In genomic region chr9:66730556-66730955, GRCm38 (mm10) we compare ENCODE assay signal across 23 mouse cellular contexts. TPM values are rescaled to one million over a fixed set of nuclear protein-coding genes. Genes with fewer than 3 reads are reported as not detected.
DNase-seq lines count a peak whose midpoint lies in the region; ATAC-seq and TF ChIP-seq lines count a peak whose summit lies in the region.
"Had no signal": no experiment of that assay in that cellular context is flagged by ENCODE, and none has a peak within 500 bp of the region (broad histone marks: within the 10 kb centered on the region; RNA-seq: fewer than 3 reads in every experiment).

No protein-coding gene starts in this region.

- no peak for ATAC-seq in embryonic facial prominence, embryonic 14.5 days (ENCODE audit: low read depth)
- ATAC-seq in stomach, embryonic 15.5 days (ENCODE audit: insufficient read depth, low FRiP score, low read depth), result no peak
- no peak for ATAC-seq in intestine, embryonic 15.5 days
- ATAC-seq: activated CD4-positive, CD25-positive, alpha-beta regulatory T cell, adult 4 months; forebrain, embryonic 15.5 days; hindbrain, postnatal 0 days had no signal

- 40% methylated on average over 3 of the region's 3 CpGs for WGBS in embryonic facial prominence, embryonic 14.5 days
- WGBS in embryonic facial prominence, embryonic 10.5 days, result 54% methylated on average over 3 of the region's 3 CpGs
- WGBS in stomach, embryonic 15.5 days, result 54% methylated on average over 3 of the region's 3 CpGs
- WGBS in intestine, embryonic 15.5 days, result 72% methylated on average over 3 of the region's 3 CpGs

- TF ChIP-seq CTCF in layer of hippocampus, adult 2 months (conservative IDR thresholded peaks at IDR 0.05), result no peak

- no peak overlapping the region for H3K4me2 ChIP-seq in embryonic facial prominence, embryonic 14.5 days (ENCODE audit: low read depth, low read length)
- H3K4me2 ChIP-seq in stomach, embryonic 15.5 days, result no peak overlapping the region
- H3K4me2 ChIP-seq in intestine, embryonic 15.5 days (replicated peaks), result no peak overlapping the region
- H3K4me2 ChIP-seq: embryonic facial prominence, embryonic 13.5 days; forebrain, embryonic 15.5 days; heart, embryonic 13.5 days; hindbrain, embryonic 14.5 days had no signal

- H3K36me3 ChIP-seq in embryonic facial prominence, embryonic 14.5 days (ENCODE audit: control insufficient read depth, insufficient read depth, low read length), result no peaks in the 10 kb centered on the region
- H3K36me3 ChIP-seq in embryonic facial prominence, embryonic 10.5 days (replicated peaks), result no peaks in the 10 kb centered on the region
- no peaks in the 10 kb centered on the region for H3K36me3 ChIP-seq in stomach, embryonic 15.5 days
- H3K36me3 ChIP-seq in intestine, embryonic 15.5 days, result no peaks in the 10 kb centered on the region
- H3K36me3 ChIP-seq: embryonic facial prominence, embryonic 13.5 days; forebrain, embryonic 15.5 days; heart, embryonic 10.5 days; heart, embryonic 13.5 days had no signal

- peak overlapping the region; percentile 19; the same call in 1 of the 2 replicates for H3K27ac ChIP-seq in embryonic facial prominence, embryonic 14.5 days (replicated peaks; ENCODE audit: low read depth, low read length)
- no peak overlapping the region for H3K27ac ChIP-seq in embryonic facial prominence, embryonic 10.5 days (replicated peaks)
- peak overlapping the region; percentile 21; the same call in 1 of the 2 replicates for H3K27ac ChIP-seq in layer of hippocampus, adult 2 months
- H3K27ac ChIP-seq in stomach, embryonic 15.5 days, result peak overlapping the region; percentile 53; the same call in 1 of the 2 replicates
- no peak overlapping the region for H3K27ac ChIP-seq in intestine, embryonic 15.5 days
- H3K27ac ChIP-seq: forebrain, embryonic 15.5 days; heart, embryonic 10.5 days; heart, embryonic 13.5 days; hindbrain, embryonic 14.5 days; hindbrain, postnatal 0 days had no signal

- no peaks in the 10 kb centered on the region; the same call in 1 of the 2 replicates for H3K4me1 ChIP-seq in embryonic facial prominence, embryonic 14.5 days (ENCODE audit: control insufficient read depth, insufficient read depth, low read length)
- H3K4me1 ChIP-seq in embryonic facial prominence, embryonic 10.5 days, result peaks cover 35% of the 10 kb centered on the region
- H3K4me1 ChIP-seq in stomach, embryonic 15.5 days, result peaks cover 8% of the 10 kb centered on the region
- peaks cover 10% of the 10 kb centered on the region for H3K4me1 ChIP-seq in intestine, embryonic 15.5 days (replicated peaks)

- no peak overlapping the region for H3K4me3 ChIP-seq in embryonic facial prominence, embryonic 14.5 days (ENCODE audit: low read depth, low read length)
- H3K4me3 ChIP-seq in embryonic facial prominence, embryonic 10.5 days, result no peak overlapping the region
- H3K4me3 ChIP-seq in layer of hippocampus, adult 2 months, result no peak overlapping the region
- H3K4me3 ChIP-seq in stomach, embryonic 15.5 days (replicated peaks), result no peak overlapping the region
- no peak overlapping the region for H3K4me3 ChIP-seq in intestine, embryonic 15.5 days (replicated peaks)
- H3K4me3 ChIP-seq: embryonic facial prominence, embryonic 13.5 days; forebrain, embryonic 15.5 days; heart, embryonic 10.5 days; heart, embryonic 13.5 days had no signal

- H3K27me3 ChIP-seq in embryonic facial prominence, embryonic 14.5 days (replicated peaks; ENCODE audit: control insufficient read depth, insufficient read depth, low read length), result no peaks in the 10 kb centered on the region
- H3K27me3 ChIP-seq in embryonic facial prominence, embryonic 10.5 days (replicated peaks; ENCODE audit: low read depth, poor library complexity, severe bottlenecking), result no peaks in the 10 kb centered on the region
- H3K27me3 ChIP-seq in stomach, embryonic 15.5 days (replicated peaks), result no peaks in the 10 kb centered on the region
- no peaks in the 10 kb centered on the region for H3K27me3 ChIP-seq in intestine, embryonic 15.5 days (replicated peaks)
- H3K27me3 ChIP-seq: embryonic facial prominence, embryonic 13.5 days; forebrain, embryonic 15.5 days had no signal

- H3K9ac ChIP-seq in embryonic facial prominence, embryonic 14.5 days (ENCODE audit: low read depth, low read length), result no peak overlapping the region
- no peak overlapping the region for H3K9ac ChIP-seq in stomach, embryonic 15.5 days
- H3K9ac ChIP-seq in intestine, embryonic 15.5 days, result no peak overlapping the region
- H3K9ac ChIP-seq: embryonic facial prominence, embryonic 13.5 days; forebrain, embryonic 15.5 days; heart, embryonic 13.5 days; hindbrain, embryonic 14.5 days had no signal

- DNase-seq in embryonic facial prominence, embryonic 14.5 days (ENCODE audit: low spot score), result peak; percentile 72
- DNase-seq in embryonic facial prominence, embryonic 10.5 days (ENCODE audit: low spot score), result no peak
- no peak for DNase-seq in layer of hippocampus, adult 2 months (ENCODE audit: low spot score in 2 of 2)
- no peak for DNase-seq in layer of hippocampus, adult 11-12 months (ENCODE audit: low spot score)
- peak; percentile 17 for DNase-seq in adipocyte (ENCODE audit: low spot score)
- no peak for DNase-seq in ovary, postnatal 36 days (ENCODE audit: low spot score)
- DNase-seq: adrenal gland, postnatal 14 days; cerebellum, adult 11 months; cerebellum, adult 2 months; cerebellum, adult 9-11 months; gastrocnemius, postnatal 25 days; heart, adult 18-20 months; heart, postnatal 14 days; heart, postnatal 4 days had no signal

- H3K9me3 ChIP-seq in embryonic facial prominence, embryonic 14.5 days (ENCODE audit: control insufficient read depth, low read length), result no peaks in the 10 kb centered on the region
- no peaks in the 10 kb centered on the region for H3K9me3 ChIP-seq in embryonic facial prominence, embryonic 10.5 days
- no peaks in the 10 kb centered on the region for H3K9me3 ChIP-seq in stomach, embryonic 15.5 days
- no peaks in the 10 kb centered on the region for H3K9me3 ChIP-seq in intestine, embryonic 15.5 days
- H3K9me3 ChIP-seq: embryonic facial prominence, embryonic 13.5 days; forebrain, embryonic 15.5 days; heart, embryonic 10.5 days; heart, embryonic 13.5 days had no signal

RNA-seq across cellular contexts. Expression of gene Car12, which starts 17.1 kb away (rescaled TPM):
- 7.7 and 10.3 TPM in 2 replicates for polyA plus RNA-seq in embryonic facial prominence, embryonic 14.5 days (2014; fragmentation: Nextera tagmentation; extraction: Ambion mirVana)
- polyA plus RNA-seq in embryonic facial prominence, embryonic 10.5 days (2016; fragmentation: Nextera tagmentation; extraction: Ambion mirVana), result 5.6 and 6.5 TPM in 2 replicates
- total RNA-seq in layer of hippocampus, adult 2 months (2021), result 10 to 100 TPM; 48.6 to 52.5 TPM
- polyA plus RNA-seq in stomach, embryonic 15.5 days (2015; fragmentation: Nextera tagmentation; extraction: Ambion mirVana), result 10.0 and 13.0 TPM in 2 replicates
- polyA plus RNA-seq in intestine, embryonic 15.5 days (2015; fragmentation: Nextera tagmentation; extraction: Ambion mirVana), result 4.4 and 5.2 TPM in 2 replicates
- total RNA-seq: heart, adult 18-20 months; heart, postnatal 14 days had no signal

Comparison
In these comparisons a context has a peak if more than half of its experiments do, and no peak if none do; other contexts are left out.
1. DNase-seq: peak in embryonic facial prominence, embryonic 14.5 days (single experiment) and adipocyte (single experiment); none in embryonic facial prominence, embryonic 10.5 days (single experiment), layer of hippocampus, adult 2 months (0 of 2), layer of hippocampus, adult 11-12 months (single experiment) and ovary, postnatal 36 days (single experiment).
2. H3K27ac ChIP-seq: peak in embryonic facial prominence, embryonic 14.5 days (single experiment), layer of hippocampus, adult 2 months (single experiment) and stomach, embryonic 15.5 days (single experiment); none in embryonic facial prominence, embryonic 10.5 days (single experiment) and intestine, embryonic 15.5 days (single experiment).